Mouse (Mus musculus) lung, postnatal 36 days (tissue): ENCODE data around the gene Fgfr2.

Experiments used
- DNase-seq: peaks from one replicate; pipeline ENCODE4 v3.0.0; 2022; ENCODE audit warnings: mixed read lengths

Gene Fgfr2

GRCm38 (mm10) chr7:132711579-132711978 lies 411.6 kb downstream of the Fgfr2 start:
- DNase-seq: no peak

DNA sequence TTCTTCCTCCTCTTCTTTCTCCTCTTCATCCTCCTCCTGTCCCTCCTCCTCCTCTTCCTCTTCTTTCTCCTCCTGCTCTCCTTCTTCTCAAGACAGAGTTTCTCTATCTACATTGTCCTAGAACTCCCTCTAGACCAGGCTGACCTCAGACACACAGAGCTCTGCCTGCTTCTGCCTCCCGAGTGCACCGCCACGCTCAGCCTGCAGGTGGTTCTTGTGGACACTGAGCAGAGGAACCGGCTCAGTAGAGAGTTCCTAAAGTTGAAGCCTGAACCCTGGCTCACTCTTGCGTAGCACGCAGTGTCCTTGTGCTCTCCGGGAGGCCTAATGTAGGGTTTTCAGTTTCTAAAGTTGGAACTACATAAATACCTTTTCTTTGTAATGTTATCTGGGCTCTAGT lies 418.0 kb downstream of the Fgfr2 start:
- DNase-seq: no peak

DNA sequence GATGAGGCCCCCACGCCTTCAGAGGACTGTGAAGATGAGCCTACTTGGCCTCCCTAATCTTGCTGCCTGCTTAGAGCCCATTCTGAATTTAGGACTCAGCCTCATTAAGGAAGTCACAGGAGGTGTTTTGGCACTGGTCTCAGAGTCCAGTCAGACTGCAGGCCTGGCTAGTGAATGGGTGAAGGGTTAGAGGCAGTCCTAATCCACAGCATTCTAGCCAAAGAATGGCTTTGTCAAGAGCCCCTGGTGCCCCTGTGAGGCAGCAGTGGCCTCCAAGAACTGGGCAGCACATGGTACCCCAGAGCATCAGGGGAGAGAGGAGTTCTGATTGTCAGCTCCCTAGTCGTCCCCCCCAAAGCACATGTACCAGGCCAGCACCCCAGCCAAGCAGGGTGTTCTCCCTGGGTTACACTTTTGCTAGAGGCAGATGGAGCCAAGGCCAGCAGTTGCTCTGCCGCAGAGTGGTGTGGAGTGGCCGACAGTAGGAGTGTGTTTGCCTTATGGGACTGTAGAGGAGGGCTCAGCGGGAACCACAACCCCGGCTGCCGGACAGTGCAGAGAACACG lies 418.8 kb downstream of the Fgfr2 start:
- DNase-seq: no peak

DNA sequence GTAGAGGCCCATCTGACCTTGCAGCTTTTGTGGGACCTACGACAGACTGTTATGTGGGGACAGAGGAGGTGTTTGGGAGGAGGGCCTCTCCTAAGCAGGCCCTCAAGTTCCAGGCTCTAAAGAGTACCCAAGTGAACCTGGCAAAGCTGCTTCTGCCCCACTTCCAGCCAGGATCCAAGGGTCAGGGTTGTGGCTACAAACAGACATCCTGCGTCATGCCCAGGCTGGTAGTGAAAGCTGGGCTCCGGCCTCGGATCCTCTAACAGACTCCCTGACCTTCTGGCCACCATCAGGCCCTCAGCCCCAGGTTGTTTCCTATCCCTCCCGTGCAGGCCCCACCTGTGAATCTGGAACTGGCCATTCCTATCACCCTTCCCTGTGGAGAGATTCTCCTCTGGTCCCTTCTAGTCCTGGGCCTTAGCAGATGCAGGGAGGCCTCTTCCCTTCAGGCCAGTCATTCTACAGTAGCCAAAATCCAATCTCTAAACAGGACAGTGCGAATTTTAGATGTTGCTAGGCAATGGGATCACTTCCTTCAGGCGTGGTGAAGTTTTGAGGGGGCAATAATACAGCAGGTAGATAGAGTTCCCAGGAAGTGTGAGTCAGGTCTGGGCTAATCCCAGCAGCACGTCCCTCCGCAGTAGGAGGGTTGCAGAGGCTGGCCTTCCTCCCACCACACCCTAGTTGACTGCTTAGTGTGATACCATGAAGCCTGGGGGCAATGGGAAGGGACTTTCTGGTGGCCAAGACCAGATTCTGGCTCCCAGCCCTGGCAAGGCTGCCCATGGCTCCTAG lies 419.4 kb downstream of the Fgfr2 start:
- no peak for DNase-seq

- no peak for DNase-seq
Observed at GRCm38 (mm10) chr7:132702492-132703070, 420.6 kb downstream of the Fgfr2 start.

GRCm38 (mm10) chr7:132702024-132702423 lies 421.1 kb downstream of the Fgfr2 start:
- DNase-seq: no peak

DNA sequence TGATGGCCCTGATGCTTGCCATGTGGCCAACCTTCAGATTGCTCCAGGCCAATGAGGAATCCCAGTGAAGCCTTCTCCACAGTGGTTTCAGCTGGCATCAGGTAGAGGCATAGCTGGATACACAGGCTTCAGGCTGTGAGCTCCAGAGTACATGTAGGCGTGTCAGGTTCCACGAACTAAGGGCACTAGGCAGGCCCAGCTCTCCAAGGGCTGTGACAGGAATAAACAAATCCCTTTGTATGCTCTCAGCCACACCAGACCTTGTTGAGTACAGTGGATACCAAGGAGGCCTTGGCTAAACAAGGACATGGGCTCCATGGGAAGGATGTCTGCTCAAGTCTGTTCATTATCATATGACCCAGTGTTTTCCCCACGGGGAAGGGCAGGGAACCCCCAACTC lies 421.7 kb downstream of the Fgfr2 start:
- peak; percentile 69 for DNase-seq

DNA sequence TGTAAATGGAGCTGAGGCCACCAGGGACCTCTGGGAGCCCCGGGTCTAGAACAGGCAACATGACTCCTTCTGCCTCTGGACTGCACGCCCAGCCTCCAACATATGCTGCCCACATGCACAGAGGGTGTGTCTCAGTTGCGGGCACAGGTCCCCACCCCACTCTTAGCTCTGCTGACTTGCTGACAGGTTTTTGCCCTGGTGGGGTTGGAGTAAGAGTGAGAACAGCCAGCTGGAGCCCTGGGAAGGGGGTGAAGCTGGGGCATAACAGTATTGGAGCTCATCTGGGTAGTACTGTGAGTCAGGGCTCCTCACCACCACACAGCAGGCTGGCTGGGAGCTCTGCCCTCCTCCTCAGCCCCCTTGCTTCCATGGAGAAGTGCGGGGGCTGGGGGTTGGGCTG lies 423.0 kb downstream of the Fgfr2 start:
- no peak for DNase-seq

GRCm38 (mm10) chr7:132699639-132700038 lies 423.5 kb downstream of the Fgfr2 start:
- no peak for DNase-seq

- DNase-seq: no peak
Observed at GRCm38 (mm10) chr7:132699165-132699564, 424.0 kb downstream of the Fgfr2 start.

- DNase-seq: no peak
Observed at GRCm38 (mm10) chr7:132698737-132699136, 424.4 kb downstream of the Fgfr2 start.

GRCm38 (mm10) chr7:132697258-132697796 lies 425.8 kb downstream of the Fgfr2 start:
- no peak for DNase-seq

- DNase-seq: no peak
Observed at GRCm38 (mm10) chr7:132693561-132693960, 429.6 kb downstream of the Fgfr2 start.

DNA sequence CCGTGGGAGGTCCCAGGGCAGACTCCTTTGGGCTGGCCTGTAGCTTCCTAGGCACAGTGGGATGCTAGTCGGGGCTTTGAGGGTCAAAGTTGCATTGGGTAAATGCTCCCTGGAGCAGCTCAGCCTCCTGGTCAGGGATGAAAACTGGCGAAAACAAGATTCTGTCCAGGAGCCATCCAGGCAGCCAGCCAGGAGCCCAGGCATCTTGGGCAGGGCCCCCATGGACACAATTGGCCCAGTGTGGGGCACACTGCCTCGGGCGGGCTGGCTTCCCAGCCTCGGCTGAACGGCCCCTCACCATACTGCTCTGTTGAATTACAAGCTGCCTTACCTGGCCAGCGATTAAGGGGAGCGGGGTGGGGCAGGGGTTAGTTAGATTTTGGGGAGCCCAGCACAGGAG lies 430.4 kb downstream of the Fgfr2 start:
- DNase-seq: no peak

GRCm38 (mm10) chr7:132690716-132691472 lies 432.3 kb downstream of the Fgfr2 start:
- no peak for DNase-seq

GRCm38 (mm10) chr7:132689722-132690121 lies 433.4 kb downstream of the Fgfr2 start:
- no peak for DNase-seq

DNA sequence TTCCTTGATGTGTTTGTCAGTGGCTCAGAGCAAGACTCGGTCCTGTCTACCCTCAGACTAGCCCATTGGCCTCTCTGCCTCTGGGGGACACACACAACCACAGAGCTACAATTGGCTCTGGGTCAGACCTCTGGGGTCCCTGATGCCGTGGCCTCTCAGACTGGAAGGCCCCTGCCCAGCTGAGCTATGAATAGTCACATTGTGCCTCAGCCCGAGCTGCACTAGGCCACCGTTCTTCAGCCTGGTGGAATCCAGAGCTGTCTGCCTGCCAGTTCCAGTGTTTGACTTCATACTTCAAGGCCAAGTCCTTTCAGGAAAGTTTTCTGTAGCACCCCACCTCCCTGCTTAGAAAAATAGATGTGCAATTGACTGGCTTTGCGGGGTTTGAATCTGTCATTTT lies 434.4 kb downstream of the Fgfr2 start:
- peak; percentile 60 for DNase-seq

DNA sequence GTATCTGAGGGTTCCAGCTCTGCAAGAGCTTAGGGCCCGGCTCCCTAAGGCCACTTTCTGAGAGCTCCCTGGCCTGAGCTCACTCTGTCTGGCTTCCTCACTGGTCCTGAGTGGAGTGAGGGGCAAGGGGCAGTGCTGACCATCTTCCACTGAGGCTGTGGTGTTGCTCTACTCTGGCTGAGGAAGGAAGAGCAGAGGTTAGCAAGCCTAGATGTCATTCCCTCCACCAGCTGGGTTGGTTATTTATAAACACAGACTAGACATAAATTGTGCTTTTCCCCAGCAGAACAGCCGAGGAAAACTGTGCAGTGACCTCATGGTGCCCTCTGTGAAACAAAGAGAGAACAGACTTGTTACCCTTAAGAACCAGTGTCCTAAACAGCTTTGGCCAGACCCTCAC lies 435.3 kb downstream of the Fgfr2 start:
- no peak for DNase-seq

GRCm38 (mm10) chr7:132686515-132686914 lies 436.6 kb downstream of the Fgfr2 start:
- peak; percentile 31 for DNase-seq

GRCm38 (mm10) chr7:132683923-132684322 lies 439.2 kb downstream of the Fgfr2 start:
- no peak for DNase-seq

DNA sequence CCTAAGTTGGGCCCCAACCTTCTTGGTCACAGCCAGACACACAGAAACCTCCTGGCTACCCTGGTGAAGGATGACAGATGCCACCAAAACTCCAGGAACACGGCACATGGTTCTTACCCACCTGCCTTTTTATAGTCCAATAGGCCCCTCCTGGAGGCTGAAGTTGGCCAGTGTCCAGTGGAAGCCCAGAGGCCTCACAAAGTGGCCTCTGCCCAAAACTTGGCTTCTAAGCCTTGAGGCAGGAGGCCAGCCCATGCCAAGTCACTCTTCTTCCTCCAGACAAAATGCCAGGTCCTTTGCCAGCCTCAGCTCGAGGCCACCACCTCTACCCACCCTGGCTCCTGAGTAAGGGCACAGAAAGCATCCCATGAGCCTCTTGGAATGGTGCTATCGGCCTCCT lies 440.2 kb downstream of the Fgfr2 start:
- no peak for DNase-seq

DNA sequence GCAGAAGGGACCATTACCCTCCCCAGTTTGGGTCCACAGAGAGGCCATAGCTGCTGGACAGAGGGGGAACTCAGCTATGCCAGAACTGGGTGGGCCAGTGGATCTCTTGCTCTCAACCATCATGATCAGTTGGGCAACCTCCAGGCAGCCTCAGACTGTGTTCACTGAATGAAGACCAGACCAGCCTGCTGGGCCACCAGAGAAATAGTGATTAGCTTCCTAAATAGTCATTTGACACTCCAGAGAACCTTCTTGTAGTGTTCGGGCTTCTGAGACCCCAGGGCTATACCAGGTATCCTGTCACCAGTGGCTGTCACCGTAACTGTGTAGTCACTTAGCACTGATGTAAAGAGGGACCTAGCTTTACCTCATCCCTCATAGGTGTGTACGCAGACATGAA lies 440.8 kb downstream of the Fgfr2 start:
- no peak for DNase-seq

DNA sequence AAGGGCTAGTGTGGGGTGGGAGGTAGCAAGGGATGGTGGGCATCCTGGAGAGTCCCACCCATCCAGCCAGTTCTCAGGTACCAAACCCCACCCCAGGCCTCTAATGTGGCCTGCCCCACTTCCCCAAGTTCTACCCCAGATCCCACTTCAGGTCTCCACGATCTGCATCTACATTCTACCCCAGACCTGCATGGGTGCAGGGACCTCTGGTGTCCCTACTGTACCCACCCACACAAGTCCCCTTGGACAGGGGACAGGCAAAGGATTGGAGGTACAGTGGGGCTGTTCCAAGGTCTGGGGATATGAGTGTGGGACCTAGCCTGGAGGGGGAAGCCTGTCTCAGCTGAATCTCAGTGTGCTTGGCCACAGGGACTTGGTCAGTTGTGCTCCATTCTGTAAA lies 441.3 kb downstream of the Fgfr2 start:
- no peak for DNase-seq
